Mouse (Mus musculus): ENCODE results near the gene Speer4b. TPM values are rescaled to one million over a fixed set of nuclear protein-coding genes. Genes with fewer than 3 reads are reported as not detected.

Speer4b gene
- polyA plus RNA-seq, 1 experiment from 2014 or later, result not detected

- ATAC-seq, result no peak
- H3K27ac ChIP-seq (ENCODE audit: low read depth, low read length), result no peak overlapping the region
These were observed 19.5 kb downstream of the Speer4b start for GRCm38 (mm10) chr5:27481706-27482105.

DNA sequence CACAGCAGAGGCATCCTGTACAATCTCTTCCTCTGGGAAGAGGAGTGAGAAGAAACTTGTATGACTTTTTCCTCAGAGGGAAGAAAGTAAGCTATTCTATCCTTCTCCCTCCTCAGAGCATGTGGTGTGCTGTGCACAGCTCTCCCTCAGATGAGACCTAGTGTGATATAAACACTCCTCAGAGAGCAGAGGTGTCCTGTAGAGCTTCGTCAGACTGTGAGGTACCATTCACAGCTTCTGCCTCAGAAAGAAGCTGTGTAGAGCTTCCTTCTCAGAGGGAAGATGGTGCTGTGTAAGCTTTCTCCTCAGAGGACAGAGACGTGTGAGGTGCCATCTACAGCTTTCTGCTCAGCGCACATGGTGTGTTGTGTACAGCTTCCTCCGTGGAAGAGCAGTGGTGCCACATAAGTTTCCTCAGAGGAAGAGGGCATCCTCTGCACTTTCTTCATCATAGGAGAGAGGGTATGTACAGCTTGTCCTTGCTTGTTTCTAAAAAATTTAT is 26.2 kb downstream of the Speer4b start:
- whole genome bisulfite sequencing, result 69% methylated on average over 4 of the region's 4 CpGs
- Histone ChIP-seq H3K9me3 (ENCODE audit: control insufficient read depth) (no peaks in the 10 kb centered on the region), H3K27ac (ENCODE audit: low read depth, low read length) (no peak overlapping the region), H3K4me1 (replicated peaks; ENCODE audit: control insufficient read depth, insufficient read depth, low read length) (no peaks in the 10 kb centered on the region), H3K36me3 (ENCODE audit: control insufficient read depth, insufficient read depth) (no peaks in the 10 kb centered on the region), H3K9ac (ENCODE audit: low read depth, low read length) (no peak overlapping the region), H3K27me3 (replicated peaks; ENCODE audit: control insufficient read depth, insufficient read depth, low read length) (no peaks in the 10 kb centered on the region), H3K4me2 (replicated peaks; ENCODE audit: low read depth) (no peak overlapping the region), H3K4me3 (ENCODE audit: low read depth, low read length) (no peak overlapping the region)
- TF ChIP-seq CTCF (IDR thresholded peaks at IDR 0.05; ENCODE audit: low read depth), result no peak
- ATAC-seq, result no peak

More at GRCm38 (mm10) chr5:27481706-27482105, 19.5 kb downstream of the Speer4b start:
- TF ChIP-seq CTCF (IDR thresholded peaks at IDR 0.05; ENCODE audit: low read depth), result no peak
- no peaks in the 10 kb centered on the region for H3K36me3 ChIP-seq (ENCODE audit: control insufficient read depth, insufficient read depth)
- no peaks in the 10 kb centered on the region for H3K27me3 ChIP-seq (replicated peaks; ENCODE audit: control insufficient read depth, insufficient read depth, low read length)
- no peaks in the 10 kb centered on the region for H3K9me3 ChIP-seq (ENCODE audit: control insufficient read depth)
- no peak overlapping the region for H3K4me3 ChIP-seq (ENCODE audit: low read depth, low read length)
- no peaks in the 10 kb centered on the region for H3K4me1 ChIP-seq (replicated peaks; ENCODE audit: control insufficient read depth, insufficient read depth, low read length)
- WGBS, result 75% methylated on average over 2 of the region's 2 CpGs
- no peak overlapping the region for H3K4me2 ChIP-seq (replicated peaks; ENCODE audit: low read depth)
- no peak overlapping the region for H3K9ac ChIP-seq (ENCODE audit: low read depth, low read length)

- Histone ChIP-seq H3K4me3 (ENCODE audit: low read depth, low read length) (no peak overlapping the region), H3K9ac (ENCODE audit: low read depth, low read length) (no peak overlapping the region), H3K4me1 (replicated peaks; ENCODE audit: control insufficient read depth, insufficient read depth, low read length) (no peaks in the 10 kb centered on the region), H3K27me3 (replicated peaks; ENCODE audit: control insufficient read depth, insufficient read depth, low read length) (no peaks in the 10 kb centered on the region), H3K36me3 (ENCODE audit: control insufficient read depth, insufficient read depth) (no peaks in the 10 kb centered on the region), H3K27ac (ENCODE audit: low read depth, low read length) (no peak overlapping the region), H3K9me3 (ENCODE audit: control insufficient read depth) (no peaks in the 10 kb centered on the region), H3K4me2 (replicated peaks; ENCODE audit: low read depth) (no peak overlapping the region)
- ATAC-seq, result no peak
- no peak for TF ChIP-seq CTCF (IDR thresholded peaks at IDR 0.05; ENCODE audit: low read depth)
- WGBS, result 48% methylated on average over 1 of the region's 1 CpGs
These were observed 43.6 kb downstream of the Speer4b start for GRCm38 (mm10) chr5:27457686-27458085.

GRCm38 (mm10) chr5:27456981-27457380 is 44.3 kb downstream of the Speer4b start:
- no peaks in the 10 kb centered on the region for H3K9me3 ChIP-seq (ENCODE audit: control insufficient read depth)
- no peak for ATAC-seq
- no peak overlapping the region for H3K27ac ChIP-seq (ENCODE audit: low read depth, low read length)
- no peaks in the 10 kb centered on the region for H3K27me3 ChIP-seq (replicated peaks; ENCODE audit: control insufficient read depth, insufficient read depth, low read length)
- no peak overlapping the region for H3K4me2 ChIP-seq (replicated peaks; ENCODE audit: low read depth)
- no peak overlapping the region for H3K4me3 ChIP-seq (ENCODE audit: low read depth, low read length)
- no peaks in the 10 kb centered on the region for H3K36me3 ChIP-seq (ENCODE audit: control insufficient read depth, insufficient read depth)
- no peak overlapping the region for H3K9ac ChIP-seq (ENCODE audit: low read depth, low read length)
- TF ChIP-seq CTCF (IDR thresholded peaks at IDR 0.05; ENCODE audit: low read depth), result no peak
- WGBS, result 81% methylated on average over 1 of the region's 1 CpGs
- H3K4me1 ChIP-seq (replicated peaks; ENCODE audit: control insufficient read depth, insufficient read depth, low read length), result no peaks in the 10 kb centered on the region

DNA sequence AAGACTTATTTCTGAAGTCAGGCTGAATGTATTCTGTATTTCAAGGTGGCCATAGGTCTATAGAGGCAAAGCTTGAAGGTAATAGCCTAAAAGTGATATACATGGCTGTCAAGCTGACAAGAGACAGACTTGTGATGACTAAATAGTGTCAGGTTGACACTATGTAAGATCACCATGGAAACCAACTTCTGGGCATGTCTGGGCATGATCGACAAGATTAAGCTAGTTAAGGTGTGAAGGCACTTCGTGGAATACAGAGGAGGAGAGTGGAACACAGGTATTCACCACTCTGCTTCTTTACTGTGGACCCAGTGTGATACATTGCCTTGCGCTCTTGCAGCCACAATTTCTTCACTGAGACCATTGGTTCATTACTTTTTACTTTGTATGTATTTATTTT is 46.9 kb downstream of the Speer4b start:
- Histone ChIP-seq H3K27ac (ENCODE audit: low read depth, low read length) (no peak overlapping the region), H3K4me1 (replicated peaks; ENCODE audit: control insufficient read depth, insufficient read depth, low read length) (no peaks in the 10 kb centered on the region), H3K36me3 (ENCODE audit: control insufficient read depth, insufficient read depth) (no peaks in the 10 kb centered on the region), H3K4me2 (replicated peaks; ENCODE audit: low read depth) (no peak overlapping the region), H3K4me3 (ENCODE audit: low read depth, low read length) (no peak overlapping the region), H3K27me3 (replicated peaks; ENCODE audit: control insufficient read depth, insufficient read depth, low read length) (no peaks in the 10 kb centered on the region), H3K9me3 (ENCODE audit: control insufficient read depth) (no peaks in the 10 kb centered on the region), H3K9ac (ENCODE audit: low read depth, low read length) (no peak overlapping the region)
- 70% methylated on average over 3 of the region's 3 CpGs for WGBS
- no peak for ATAC-seq
- TF ChIP-seq CTCF (IDR thresholded peaks at IDR 0.05; ENCODE audit: low read depth), result no peak

GRCm38 (mm10) chr5:27453201-27453845 is 47.9 kb downstream of the Speer4b start:
- Histone ChIP-seq H3K4me1 (replicated peaks; ENCODE audit: control insufficient read depth, insufficient read depth, low read length) (no peaks in the 10 kb centered on the region), H3K4me2 (replicated peaks; ENCODE audit: low read depth) (no peak overlapping the region), H3K36me3 (ENCODE audit: control insufficient read depth, insufficient read depth) (no peaks in the 10 kb centered on the region), H3K27ac (ENCODE audit: low read depth, low read length) (no peak overlapping the region), H3K9ac (ENCODE audit: low read depth, low read length) (no peak overlapping the region), H3K27me3 (replicated peaks; ENCODE audit: control insufficient read depth, insufficient read depth, low read length) (no peaks in the 10 kb centered on the region), H3K9me3 (ENCODE audit: control insufficient read depth) (no peaks in the 10 kb centered on the region), H3K4me3 (ENCODE audit: low read depth, low read length) (no peak overlapping the region)
- WGBS, result 52% methylated on average over 3 of the region's 3 CpGs
- no peak for TF ChIP-seq CTCF (IDR thresholded peaks at IDR 0.05; ENCODE audit: low read depth)
- ATAC-seq, result no peak

Data from intestine, postnatal 0 days (tissue).